Mouse (Mus musculus) ES-E14 (cell line): ENCODE measurements around the gene Kmt2b. TPM values are rescaled to one million over a fixed set of nuclear protein-coding genes. Genes with fewer than 3 reads are reported as not detected.

ENCODE experiments used
- DNase-seq: peaks from one replicate; pipeline ENCODE4 v3.0.0-alpha.2; 2013; ENCODE audit warnings: low read depth, low spot score
- H3K27ac ChIP-seq: 2 replicates; pipeline ENCODE4 v1.5.1; 2012; ENCODE audit warnings: low read depth, mild to moderate bottlenecking, low read length, moderate library complexity, mixed read lengths; ENCODE audit not compliant: poor library complexity, insufficient read depth, severe bottlenecking
- H3K36me3 ChIP-seq: 2 replicates; pipeline ENCODE4 v1.6.1; 2012; ENCODE audit warnings: mild to moderate bottlenecking, low read length, moderate library complexity, mixed read lengths; ENCODE audit not compliant: control insufficient read depth, poor library complexity, insufficient read depth, severe bottlenecking
- H3K4me1 ChIP-seq, 2 experiments: fragments of 150-350 bp in 1 of 2; sonication (generic) in 1 of 2; 2 replicates each; pipeline ENCODE4 v1.6.1; 2012; ENCODE audit warnings: low read length in 2 of 2, mild to moderate bottlenecking in 1 of 2, mixed read lengths in 1 of 2; ENCODE audit not compliant: control insufficient read depth in 2 of 2, insufficient read depth in 2 of 2, poor library complexity in 1 of 2
- H3K4me3 ChIP-seq, 2 experiments: fragments of 150-350 bp in 1 of 2; sonication (generic) in 1 of 2; 2 replicates each; pipeline ENCODE4 v1.5.1; 2012; ENCODE audit warnings: low read length in 2 of 2, low read depth in 1 of 2, mild to moderate bottlenecking in 1 of 2, mixed read lengths in 1 of 2; ENCODE audit not compliant: insufficient read depth in 1 of 2, poor library complexity in 1 of 2, severe bottlenecking in 1 of 2
- H3K9ac ChIP-seq: 2 replicates; pipeline ENCODE4 v1.6.1; 2012; ENCODE audit warnings: low read depth, mild to moderate bottlenecking, low read length, mixed read lengths; ENCODE audit not compliant: poor library complexity, insufficient read depth, severe bottlenecking
- H3K9me3 ChIP-seq: fragments of 150-350 bp; sonication (generic); 2 replicates; pipeline ENCODE4 v1.6.1; 2012; ENCODE audit warnings: low read depth, mild to moderate bottlenecking, low read length; ENCODE audit not compliant: control insufficient read depth, insufficient read depth
- CHD2 ChIP-seq: IDR thresholded peaks from 2 replicates; pipeline ENCODE4 v1.6.1; 2014; ENCODE audit warnings: mild to moderate bottlenecking, low read depth, low read length, inconsistent platforms
- HCFC1 ChIP-seq: IDR thresholded peaks from 2 replicates; pipeline ENCODE4 v1.6.1; 2012; ENCODE audit warnings: low read length, inconsistent platforms, borderline replicate concordance; ENCODE audit not compliant: insufficient read depth
- MAFK ChIP-seq: IDR thresholded peaks from 2 replicates; pipeline ENCODE4 v1.6.1; 2014; ENCODE audit warnings: mild to moderate bottlenecking, low read depth, low read length, inconsistent platforms; ENCODE audit not compliant: insufficient read depth
- ZC3H11A ChIP-seq: IDR thresholded peaks from 2 replicates; pipeline ENCODE4 v1.6.1; 2012; ENCODE audit warnings: low read depth, mild to moderate bottlenecking, inconsistent platforms, low read length, borderline replicate concordance
- ZNF384 ChIP-seq: IDR thresholded peaks from 2 replicates; pipeline ENCODE4 v1.6.1; 2012; ENCODE audit warnings: low read depth, low read length, inconsistent platforms
- in situ Hi-C, 2 experiments: fragments of 600-800 bp; cut with MboI; formaldehyde crosslinking; loops; one replicate each; pipeline ENCODE4 v1.15.1; 2025; ENCODE audit warnings: low sequenced_read_pairs in 2 of 2, inconsistent platforms in 1 of 2; ENCODE audit not compliant: unreplicated experiment in 2 of 2
- total RNA-seq: library from RNA; depleted of rRNA; stranded (reverse); fragments of 300-350 nt; gene quantifications from 2 replicates; pipeline ENCODE4 v1.2.3, GENCODE M21; 2012

The Kmt2b gene
- total RNA-seq, 1 experiment = 73.7 TPM

GRCm38 (mm10) chr7:30558656-30559442, 29.7 kb downstream of the Kmt2b start:
- peak overlapping the region; percentile 77 for H3K9ac ChIP-seq
- H3K27ac ChIP-seq = no peak overlapping the region
- peaks cover 4 to 12% of the 10 kb centered on the region in 2 experiments; a peak in 2 of 4 replicates for H3K4me1 ChIP-seq
- no peak for TF ChIP-seq ZNF384
- no peak for TF ChIP-seq CHD2
- TF ChIP-seq HCFC1 = no peak
- no peak for TF ChIP-seq MAFK
- no peak for TF ChIP-seq ZC3H11A
- DNase-seq = no peak
- peaks cover 18% of the 10 kb centered on the region for H3K36me3 ChIP-seq
- H3K4me3 ChIP-seq = peak overlapping the region; percentile 79 to 96
- no peaks in the 10 kb centered on the region for H3K9me3 ChIP-seq
- in situ Hi-C loops = no loop called here

- no peak for DNase-seq
- no peak for TF ChIP-seq CHD2
- TF ChIP-seq ZC3H11A = no peak
- peaks cover 4 to 17% of the 10 kb centered on the region in 2 experiments; a peak in 3 of 4 replicates for H3K4me1 ChIP-seq
- H3K27ac ChIP-seq = no peak overlapping the region
- in situ Hi-C loops = no loop called here
- no peak overlapping the region for H3K4me3 ChIP-seq
- H3K9ac ChIP-seq = no peak overlapping the region
- H3K9me3 ChIP-seq = no peaks in the 10 kb centered on the region
- peaks cover 18% of the 10 kb centered on the region for H3K36me3 ChIP-seq
These were observed 30.5 kb downstream of the Kmt2b start for GRCm38 (mm10) chr7:30557901-30558514.

- in situ Hi-C loops = no loop called here
- TF ChIP-seq ZC3H11A = no peak
- no peak for TF ChIP-seq MAFK
- TF ChIP-seq HCFC1 = no peak
- no peak for TF ChIP-seq ZNF384
- TF ChIP-seq CHD2 = no peak
- Histone ChIP-seq H3K27ac (no peak overlapping the region), H3K36me3 (peaks cover 18% of the 10 kb centered on the region), H3K4me3 (no peak overlapping the region), H3K4me1 (peaks cover 4 to 17% of the 10 kb centered on the region in 2 experiments; a peak in 3 of 4 replicates), H3K9me3 (no peaks in the 10 kb centered on the region), H3K9ac (no peak overlapping the region)
- DNase-seq = no peak
These were observed 31.5 kb downstream of the Kmt2b start for GRCm38 (mm10) chr7:30556894-30557536.

GRCm38 (mm10) chr7:30553810-30554584, 34.5 kb downstream of the Kmt2b start:
- no peak for DNase-seq
- Histone ChIP-seq H3K4me1 (peaks cover 0 to 15% of the 10 kb centered on the region in 2 experiments; a peak in 2 of 4 replicates), H3K36me3 (peaks cover 18% of the 10 kb centered on the region), H3K9me3 (no peaks in the 10 kb centered on the region), H3K4me3 (peak overlapping the region in 1 of 2 experiments; percentile 41; a peak in 2 of 4 replicates), H3K27ac (no peak overlapping the region), H3K9ac (no peak overlapping the region)
- TF ChIP-seq HCFC1 = no peak
- no peak for TF ChIP-seq ZC3H11A
- TF ChIP-seq ZNF384 = no peak
- TF ChIP-seq CHD2 = no peak
- TF ChIP-seq MAFK = no peak
- in situ Hi-C loops = no loop called here
